Mouse (Mus musculus) thymus, adult 2 months (tissue): ENCODE measurements around the gene Tmem255a. TPM values are rescaled to one million over a fixed set of nuclear protein-coding genes. Genes with fewer than 3 reads are reported as not detected.
A peak's percentile ranks its signal among the peaks of the same experiment; 100 is the strongest.

ENCODE experiments used
- DNase-seq: peaks from one replicate; pipeline ENCODE4 v3.0.0; 2021
- H3K27ac ChIP-seq: fragments of 200-500 bp; 2 replicates; pipeline ENCODE4 v1.5.1; 2012; ENCODE audit warnings: low read length, control low read depth; ENCODE audit not compliant: control insufficient read depth, insufficient read depth
- H3K27me3 ChIP-seq: fragments of 200-500 bp; 2 replicates; pipeline ENCODE4 v1.6.1; 2012; ENCODE audit warnings: mild to moderate bottlenecking, low read length, moderate library complexity, mixed read lengths; ENCODE audit not compliant: control insufficient read depth, insufficient read depth
- H3K36me3 ChIP-seq: fragments of 200-500 bp; 2 replicates; pipeline ENCODE4 v1.6.1; 2012; ENCODE audit warnings: mild to moderate bottlenecking, low read length, moderate library complexity; ENCODE audit not compliant: control insufficient read depth, insufficient read depth
- H3K4me1 ChIP-seq: fragments of 200-500 bp; replicated peaks from 2 replicates; pipeline ENCODE4 v1.6.1; 2012; ENCODE audit warnings: low read length; ENCODE audit not compliant: control insufficient read depth, insufficient read depth
- H3K4me3 ChIP-seq: fragments of 200-500 bp; 2 replicates; pipeline ENCODE4 v1.5.1; 2012; ENCODE audit warnings: mild to moderate bottlenecking, low read length, control low read depth, moderate library complexity; ENCODE audit not compliant: control insufficient read depth, insufficient read depth
- CTCF ChIP-seq: fragments of 200-500 bp; IDR thresholded peaks from 2 replicates; pipeline ENCODE4 v1.5.1; 2012; ENCODE audit warnings: mild to moderate bottlenecking, control low read depth, low read length, moderate library complexity, borderline replicate concordance; ENCODE audit not compliant: control insufficient read depth, poor library complexity, insufficient read depth; ENCODE audit errors: extremely low read depth
- POLR2A ChIP-seq: fragments of 200-500 bp; IDR thresholded peaks from 2 replicates; pipeline ENCODE4 v1.6.1; 2012; ENCODE audit warnings: mild to moderate bottlenecking, low read length, control low read depth, moderate library complexity; ENCODE audit not compliant: control insufficient read depth, poor library complexity, insufficient read depth; ENCODE audit errors: extremely low read depth
- WGBS: fragments of 180-500 bp; shearing (Covaris S2); methylation state at CpG from one replicate; pipeline ENCODE4 v1.1.7; 2018; 5-methylcytosine and 5-hydroxymethylcytosine counted together
- polyA plus RNA-seq: library from polyadenylated mRNA; depleted of rRNA; stranded (reverse); fragments of >200 nt; gene quantifications from 2 replicates; pipeline ENCODE4 v1.2.3, GENCODE M21; 2012; rRNA removed

The Tmem255a gene
- polyA plus RNA-seq = 1.1 and 1.3 TPM in 2 replicates

- Histone ChIP-seq H3K4me1 (peaks cover 2% of the 10 kb centered on the region; the same call in 1 of the 2 replicates), H3K36me3 (no peaks in the 10 kb centered on the region), H3K27me3 (no peaks in the 10 kb centered on the region), H3K27ac (no peak within 1 kb of the TSS), H3K4me3 (no peak within 1 kb of the TSS; the same call in 1 of the 2 replicates)
- WGBS = 3% methylated on average over 18 of the region's 27 CpGs
- TF ChIP-seq POLR2A = no peak
- no peak for TF ChIP-seq CTCF
- DNase-seq = no peak
Observed at GRCm38 (mm10) chrX:38251851-38252571, at the start of gene Tmem255a. Tmem255a (minus strand) TSS chrX:38252439.

DNA sequence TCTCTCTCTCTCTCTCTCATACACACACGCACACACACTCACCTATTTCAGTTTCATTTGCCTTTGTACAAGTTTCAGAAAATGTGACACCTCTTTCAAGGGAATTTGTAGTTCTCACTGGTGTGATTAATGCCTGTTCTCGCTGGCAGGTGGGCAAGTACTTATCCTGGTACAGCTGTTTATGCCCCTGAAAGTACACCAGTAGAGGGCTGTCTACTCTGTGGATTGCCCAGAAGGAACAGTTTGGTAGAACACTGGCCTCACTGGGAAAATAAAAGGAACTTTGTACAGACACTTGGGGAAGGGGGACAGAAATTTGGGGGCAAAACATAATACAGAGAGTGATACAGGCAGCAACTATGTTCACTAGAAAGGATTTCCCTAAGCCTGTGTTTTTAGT is 7.4 kb upstream of the Tmem255a start:
- Histone ChIP-seq H3K36me3 (no peaks in the 10 kb centered on the region), H3K27ac (no peak overlapping the region), H3K27me3 (no peaks in the 10 kb centered on the region), H3K4me1 (no peaks in the 10 kb centered on the region), H3K4me3 (no peak overlapping the region)
- TF ChIP-seq CTCF = no peak
- no peak for TF ChIP-seq POLR2A
- no peak for DNase-seq
- WGBS = 25% methylated on average over 2 of the region's 2 CpGs

GRCm38 (mm10) chrX:38250352-38250950 is 1.8 kb downstream of the Tmem255a start:
- TF ChIP-seq POLR2A (no peak), CTCF (no peak)
- WGBS = 3% methylated on average over 18 of the region's 18 CpGs
- peak; percentile 1 for DNase-seq
- Histone ChIP-seq H3K4me1 (peaks cover 2% of the 10 kb centered on the region; the same call in 1 of the 2 replicates), H3K4me3 (no peak overlapping the region), H3K27me3 (no peaks in the 10 kb centered on the region), H3K27ac (no peak overlapping the region), H3K36me3 (no peaks in the 10 kb centered on the region)

- H3K36me3 ChIP-seq = no peaks in the 10 kb centered on the region
- H3K4me1 ChIP-seq = peaks cover 2% of the 10 kb centered on the region; the same call in 1 of the 2 replicates
- no peak overlapping the region for H3K27ac ChIP-seq
- no peak overlapping the region for H3K4me3 ChIP-seq
- peak; percentile 10 for DNase-seq
- WGBS = 9% methylated on average over 11 of the region's 16 CpGs
- H3K27me3 ChIP-seq = no peaks in the 10 kb centered on the region
- TF ChIP-seq CTCF (peak; percentile 54; the same call in 1 of the 2 replicates), POLR2A (no peak)
Observed at GRCm38 (mm10) chrX:38249640-38250351, 2.4 kb downstream of the Tmem255a start.

- H3K27ac ChIP-seq = no peak overlapping the region
- DNase-seq = no peak
- WGBS = 82% methylated on average over 5 of the region's 5 CpGs
Observed at GRCm38 (mm10) chrX:38247601-38248000, 4.6 kb downstream of the Tmem255a start.

DNA sequence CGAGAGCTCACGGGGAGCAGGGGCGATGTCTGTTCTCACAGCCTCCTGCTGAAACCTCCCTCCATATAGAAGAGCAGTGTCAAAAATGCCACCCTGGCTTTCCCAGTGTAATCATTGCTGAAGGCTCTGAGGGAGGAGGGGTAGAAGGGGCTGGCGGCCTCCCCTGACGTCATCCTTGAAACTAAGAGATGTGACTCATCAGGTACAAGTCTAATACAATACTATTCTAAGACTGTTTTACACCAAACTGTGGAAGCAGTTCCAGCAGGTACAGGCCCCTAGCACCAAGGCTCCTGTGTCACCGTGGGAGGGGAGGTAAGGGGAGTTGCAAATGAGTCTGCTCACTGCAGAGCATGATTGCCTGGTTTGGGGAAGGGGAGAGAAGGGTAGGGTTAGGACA is 5.1 kb downstream of the Tmem255a start:
- DNase-seq = no peak
- no peaks in the 10 kb centered on the region for H3K27me3 ChIP-seq
- H3K4me3 ChIP-seq = no peak overlapping the region
- H3K4me1 ChIP-seq = peaks cover 2% of the 10 kb centered on the region; the same call in 1 of the 2 replicates
- 22% methylated on average over 6 of the region's 6 CpGs for WGBS
- TF ChIP-seq POLR2A = no peak
- no peak for TF ChIP-seq CTCF
- no peak overlapping the region for H3K27ac ChIP-seq
- H3K36me3 ChIP-seq = no peaks in the 10 kb centered on the region

More at GRCm38 (mm10) chrX:38247601-38248000, 4.6 kb downstream of the Tmem255a start:
- no peaks in the 10 kb centered on the region for H3K27me3 ChIP-seq
- H3K36me3 ChIP-seq = no peaks in the 10 kb centered on the region
- H3K4me1 ChIP-seq = peaks cover 2% of the 10 kb centered on the region; the same call in 1 of the 2 replicates
- H3K4me3 ChIP-seq = no peak overlapping the region
- TF ChIP-seq POLR2A (no peak), CTCF (no peak)
